Mouse (Mus musculus) myocyte (in vitro differentiated cells): ENCODE results near the gene Lmna.

Experiments
- E2F4 ChIP-seq: IDR thresholded peaks from one replicate; pipeline ENCODE4 v1.6.1; 2011; ENCODE audit warnings: mild to moderate bottlenecking, control low read depth, moderate library complexity; ENCODE audit not compliant: insufficient read depth
- MAX ChIP-seq: IDR thresholded peaks from one replicate; pipeline ENCODE4 v1.6.1; 2011; ENCODE audit warnings: low read depth, mild to moderate bottlenecking, control low read depth
- POLR2A ChIP-seq: IDR thresholded peaks from one replicate; pipeline ENCODE4 v1.6.1; 2011; ENCODE audit warnings: low read depth, mild to moderate bottlenecking, control low read depth, moderate library complexity; ENCODE audit not compliant: insufficient read length
- POLR2AphosphoS2 ChIP-seq: IDR thresholded peaks from one replicate; pipeline ENCODE4 v1.6.1; 2011; ENCODE audit warnings: low read depth, control low read depth; ENCODE audit not compliant: insufficient read length
- TCF12 ChIP-seq: IDR thresholded peaks from one replicate; pipeline ENCODE4 v1.6.1; 2011; ENCODE audit warnings: mild to moderate bottlenecking, control low read depth; ENCODE audit not compliant: poor library complexity, insufficient read depth, severe bottlenecking
- USF1 ChIP-seq: IDR thresholded peaks from one replicate; pipeline ENCODE4 v1.6.1; 2011; ENCODE audit warnings: low read depth, mild to moderate bottlenecking, control low read depth, moderate library complexity

DNA sequence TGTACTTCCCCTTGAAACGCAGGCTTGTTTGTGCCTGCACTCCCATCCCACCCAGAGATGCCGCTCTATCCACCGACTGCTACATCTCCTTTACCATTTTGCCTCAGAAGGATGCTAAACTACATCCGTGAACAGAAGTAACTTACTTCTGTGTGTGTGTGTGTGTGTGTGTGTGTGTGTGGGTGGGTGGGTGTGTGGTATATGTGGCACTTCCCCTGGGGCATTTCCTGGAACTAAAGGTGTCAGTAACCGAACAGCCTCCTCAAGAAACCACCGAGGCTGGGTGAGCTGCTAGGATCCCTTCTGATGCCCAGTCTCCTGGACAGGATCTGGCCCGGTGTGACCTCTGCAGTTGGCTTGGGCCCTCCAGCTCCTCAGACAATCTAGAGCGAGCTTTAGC is 55.8 kb downstream of the Lmna start:
- TF ChIP-seq POLR2A, result no peak
- TF ChIP-seq POLR2AphosphoS2, result no peak
- TF ChIP-seq E2F4, result no peak
- no peak for TF ChIP-seq USF1
- TF ChIP-seq MAX, result no peak
- TF ChIP-seq TCF12, result no peak
